Mouse (Mus musculus): ENCODE results near the gene Hsd11b2. TPM values are rescaled to one million over a fixed set of nuclear protein-coding genes. Genes with fewer than 3 reads are reported as not detected.

The Hsd11b2 gene
- total RNA-seq, 4 experiments from 2014 or later, result 0.12 to 0.62 TPM; not detected in 2

- peak; percentile 50 to 67 for DNase-seq (ENCODE audit: low spot score in 2 of 2)
These were observed 35.1 kb upstream of the Hsd11b2 start for GRCm38 (mm10) chr8:105483212-105484029.

- peak; percentile 50 to 57 for DNase-seq (ENCODE audit: low spot score in 2 of 2)
These were observed 34.6 kb upstream of the Hsd11b2 start for GRCm38 (mm10) chr8:105484030-105484368.

GRCm38 (mm10) chr8:105484392-105484791 lies 34.2 kb upstream of the Hsd11b2 start:
- DNase-seq (ENCODE audit: low spot score in 2 of 2), result peak; percentile 69 to 71

GRCm38 (mm10) chr8:105488082-105488481 lies 30.5 kb upstream of the Hsd11b2 start:
- DNase-seq (ENCODE audit: low spot score in 2 of 2), result no peak

GRCm38 (mm10) chr8:105489281-105489680 lies 29.3 kb upstream of the Hsd11b2 start:
- DNase-seq (ENCODE audit: low spot score in 2 of 2), result no peak

GRCm38 (mm10) chr8:105493495-105493894 lies 25.1 kb upstream of the Hsd11b2 start:
- no peak for DNase-seq (ENCODE audit: low spot score in 2 of 2)

GRCm38 (mm10) chr8:105494566-105494965 lies 24.0 kb upstream of the Hsd11b2 start:
- no peak for DNase-seq (ENCODE audit: low spot score in 2 of 2)

GRCm38 (mm10) chr8:105495350-105496302 lies 22.9 kb upstream of the Hsd11b2 start:
- peak in 1 of 2 experiments; percentile 2 for DNase-seq (ENCODE audit: low spot score in 2 of 2)

- peak; percentile 81 to 82 for DNase-seq (ENCODE audit: low spot score in 2 of 2)
These were observed 21.9 kb upstream of the Hsd11b2 start, which contains the start of gene Zdhhc1 for GRCm38 (mm10) chr8:105496439-105497180. Gene Zdhhc1 (minus strand): TSS chr8:105496902.

- no peak for DNase-seq (ENCODE audit: low spot score in 2 of 2)
These were observed 18.8 kb upstream of the Hsd11b2 start for GRCm38 (mm10) chr8:105499787-105500186.

GRCm38 (mm10) chr8:105504617-105505016 lies 13.9 kb upstream of the Hsd11b2 start:
- no peak for DNase-seq (ENCODE audit: low spot score in 2 of 2)

GRCm38 (mm10) chr8:105506977-105507376 lies 11.6 kb upstream of the Hsd11b2 start:
- no peak for DNase-seq (ENCODE audit: low spot score in 2 of 2)

GRCm38 (mm10) chr8:105508758-105509157 lies 9.8 kb upstream of the Hsd11b2 start:
- DNase-seq (ENCODE audit: low spot score in 2 of 2), result no peak

GRCm38 (mm10) chr8:105509997-105510735 lies 8.4 kb upstream of the Hsd11b2 start:
- no peak for DNase-seq (ENCODE audit: low spot score in 2 of 2)

GRCm38 (mm10) chr8:105514194-105514593 lies 4.4 kb upstream of the Hsd11b2 start:
- no peak for DNase-seq (ENCODE audit: low spot score in 2 of 2)

GRCm38 (mm10) chr8:105514656-105515055 lies 3.9 kb upstream of the Hsd11b2 start:
- DNase-seq (ENCODE audit: low spot score in 2 of 2), result peak; percentile 40 to 65

- peak; percentile 62 to 65 for DNase-seq (ENCODE audit: low spot score in 2 of 2)
These were observed 2.4 kb upstream of the Hsd11b2 start for GRCm38 (mm10) chr8:105516018-105516645.

- DNase-seq (ENCODE audit: low spot score in 2 of 2), result no peak
These were observed 1.2 kb upstream of the Hsd11b2 start for GRCm38 (mm10) chr8:105517346-105517745.

GRCm38 (mm10) chr8:105519591-105519990 lies 1.0 kb downstream of the Hsd11b2 start:
- DNase-seq (ENCODE audit: low spot score in 2 of 2), result no peak

GRCm38 (mm10) chr8:105520521-105520920 lies 2.0 kb downstream of the Hsd11b2 start:
- DNase-seq (ENCODE audit: low spot score in 2 of 2), result no peak
